Mouse (Mus musculus): ENCODE measurements at regions not wholly inside any gene's neighbourhood (a gene's known extent, or its start where the extent isn't known, plus 50 kb on each side); places are given as distances from the start of the nearest gene placed in this dataset.

DNA sequence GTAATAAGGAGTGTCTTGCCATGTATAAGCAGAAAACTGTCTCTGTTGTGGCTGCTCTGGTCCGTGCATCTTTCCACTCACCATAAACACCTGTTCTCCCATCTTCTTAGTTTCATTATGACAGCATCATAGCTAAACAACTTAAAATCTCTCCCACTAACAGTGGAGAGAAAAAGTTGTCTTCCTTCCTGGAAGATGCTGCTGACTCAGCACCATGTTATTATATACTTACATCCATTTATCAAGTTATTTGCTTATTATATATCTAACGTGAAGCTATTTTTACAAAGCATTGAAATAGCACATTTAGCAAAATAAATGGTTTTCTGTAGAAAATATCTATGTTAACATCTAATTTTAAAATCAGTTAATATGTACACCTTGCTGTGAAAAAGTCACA, 180.3 kb upstream of the Hs3st1 start:
- Histone ChIP-seq H3K36me3 (no peaks in the 10 kb centered on the region), H3K9ac (replicated peaks) (no peak overlapping the region), H3K4me1 (replicated peaks) (no peaks in the 10 kb centered on the region), H3K9me3 (no peaks in the 10 kb centered on the region), H3K4me2 (replicated peaks) (no peak overlapping the region), H3K27ac (no peak overlapping the region), H3K4me3 (replicated peaks) (no peak overlapping the region), H3K27me3 (no peaks in the 10 kb centered on the region)
- ATAC-seq: no peak
- WGBS: 93% methylated on average over 2 of the region's 2 CpGs

DNA sequence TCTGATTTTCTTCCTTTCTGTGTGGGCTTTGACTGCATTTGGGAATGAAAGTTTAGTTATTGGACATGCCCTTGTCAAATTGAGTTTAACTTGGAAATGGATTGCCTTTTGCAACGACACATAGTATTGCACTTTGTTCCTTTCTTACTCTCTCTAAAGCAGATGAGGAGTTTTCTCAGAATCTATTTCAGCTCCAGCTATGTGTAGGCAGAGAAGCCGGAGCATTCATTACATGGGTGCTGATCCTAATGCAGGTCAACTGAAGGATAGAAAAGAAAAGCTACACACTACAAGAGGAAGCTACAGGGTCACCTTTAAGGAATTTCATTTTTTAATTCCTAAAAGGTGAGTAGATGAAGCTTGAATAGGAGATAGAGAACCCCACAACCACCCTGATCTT, 176.6 kb upstream of the Hs3st1 start:
- ATAC-seq: no peak
- no peak overlapping the region for H3K4me3 ChIP-seq (replicated peaks)
- no peaks in the 10 kb centered on the region for H3K4me1 ChIP-seq (replicated peaks)
- no peaks in the 10 kb centered on the region for H3K36me3 ChIP-seq
- no peaks in the 10 kb centered on the region for H3K27me3 ChIP-seq
- H3K27ac ChIP-seq: no peak overlapping the region
- no peak overlapping the region for H3K4me2 ChIP-seq (replicated peaks)
- H3K9me3 ChIP-seq: no peaks in the 10 kb centered on the region
- H3K9ac ChIP-seq (replicated peaks): no peak overlapping the region
- 92% methylated on average over 2 of the region's 2 CpGs for WGBS

DNA sequence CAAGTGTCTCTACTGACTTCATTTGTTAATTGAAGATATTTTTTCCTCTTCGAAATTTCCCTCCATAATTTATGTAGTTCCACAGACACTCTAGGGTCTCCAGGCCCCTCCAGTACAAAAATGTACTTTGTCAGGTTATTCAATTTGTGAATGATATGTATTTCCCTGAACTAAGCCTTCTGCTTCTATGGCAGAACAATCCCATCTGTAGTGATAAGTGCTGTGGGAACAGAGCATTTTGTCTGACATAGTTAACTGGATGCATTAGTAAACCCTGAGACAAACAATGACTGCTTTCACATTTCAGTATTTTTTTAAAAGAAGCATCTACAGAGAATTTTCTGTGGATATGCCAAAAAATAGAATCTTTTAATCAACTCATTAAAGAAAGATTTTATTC, 154.1 kb upstream of the Hs3st1 start:
- H3K4me1 ChIP-seq (replicated peaks): no peaks in the 10 kb centered on the region
- no peak overlapping the region for H3K27ac ChIP-seq
- no peaks in the 10 kb centered on the region for H3K27me3 ChIP-seq
- H3K9me3 ChIP-seq: no peaks in the 10 kb centered on the region
- no peak for ATAC-seq
- no peak overlapping the region for H3K9ac ChIP-seq (replicated peaks)
- H3K4me2 ChIP-seq (replicated peaks): no peak overlapping the region
- WGBS: 81% methylated on average over 1 of the region's 1 CpGs
- H3K36me3 ChIP-seq: no peaks in the 10 kb centered on the region
- H3K4me3 ChIP-seq (replicated peaks): no peak overlapping the region

DNA sequence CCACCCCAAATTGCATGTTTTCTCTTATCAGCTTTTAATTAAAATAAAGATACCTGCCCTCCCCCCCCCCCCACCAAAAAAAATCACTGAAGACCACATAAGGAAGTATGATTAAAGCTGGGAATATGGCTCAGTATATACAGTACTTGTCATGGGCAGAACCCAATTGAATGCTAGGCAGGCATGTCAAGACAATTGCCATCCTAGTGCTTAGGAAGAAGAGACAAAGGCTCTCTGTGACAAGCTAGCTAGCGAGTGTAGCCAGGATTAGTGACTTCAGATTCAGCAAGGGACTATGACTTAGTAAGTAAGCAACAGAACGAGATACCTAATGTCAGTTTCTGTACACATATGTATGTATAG, 116.4 kb upstream of the Hs3st1 start:
- H3K9me3 ChIP-seq: no peaks in the 10 kb centered on the region
- no peak overlapping the region for H3K4me3 ChIP-seq (replicated peaks)
- H3K27ac ChIP-seq: no peak overlapping the region
- no peaks in the 10 kb centered on the region for H3K27me3 ChIP-seq
- no peak overlapping the region for H3K4me2 ChIP-seq (replicated peaks)
- H3K36me3 ChIP-seq: no peaks in the 10 kb centered on the region
- peaks cover 9% of the 10 kb centered on the region for H3K4me1 ChIP-seq (replicated peaks)
- no peak overlapping the region for H3K9ac ChIP-seq (replicated peaks)
- 36% methylated on average over 2 of the region's 2 CpGs for WGBS
- 0 out of 2 replicates have a peak, but pooled peaks have one; percentile 24 for ATAC-seq

DNA sequence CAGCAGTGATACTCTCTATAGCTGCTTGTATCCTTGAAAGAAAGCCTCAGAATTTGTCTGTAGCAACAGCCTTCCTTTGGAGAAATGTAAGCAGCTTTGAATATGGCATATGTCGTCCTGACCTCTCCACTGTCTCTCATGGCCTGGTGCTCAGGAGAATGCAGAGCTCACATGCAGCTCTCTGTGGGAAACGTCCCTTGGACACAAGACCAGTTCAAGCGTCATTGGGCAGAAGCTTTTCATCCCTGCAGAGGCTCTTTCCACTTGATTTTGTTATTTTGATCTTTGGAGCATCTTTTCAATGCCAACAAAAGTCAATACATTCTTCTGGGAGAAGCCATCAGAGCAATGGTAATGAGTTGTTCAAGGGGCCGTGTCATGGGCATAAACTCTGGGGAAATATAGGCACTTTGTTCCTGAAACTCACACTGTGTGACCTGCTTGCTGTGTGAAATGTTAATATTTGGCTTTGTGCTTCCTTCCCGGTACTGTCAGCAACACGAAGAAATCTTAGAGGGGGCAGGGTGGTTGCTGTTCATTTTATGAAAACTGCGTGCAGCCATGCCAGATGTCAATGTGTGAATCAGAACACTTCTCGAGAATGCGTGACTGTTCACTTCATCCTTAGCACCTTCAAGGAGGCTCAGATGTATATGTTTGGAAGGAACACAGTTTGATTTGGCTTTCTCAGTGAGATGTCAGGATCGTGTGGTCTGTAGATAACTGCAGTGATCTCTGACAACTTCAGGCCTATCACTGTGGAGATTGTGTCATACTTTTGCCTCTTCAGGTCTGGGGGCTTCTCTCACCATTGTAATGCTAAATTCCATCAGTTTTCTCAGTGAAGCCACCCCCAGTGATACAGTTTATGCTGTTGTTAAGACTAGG, 115.8 kb upstream of the Hs3st1 start:
- Histone ChIP-seq H3K9ac (replicated peaks) (no peak overlapping the region), H3K4me1 (replicated peaks) (peaks cover 9% of the 10 kb centered on the region), H3K4me3 (replicated peaks) (no peak overlapping the region), H3K36me3 (no peaks in the 10 kb centered on the region), H3K27ac (no peak overlapping the region), H3K9me3 (no peaks in the 10 kb centered on the region), H3K4me2 (replicated peaks) (no peak overlapping the region), H3K27me3 (no peaks in the 10 kb centered on the region)
- 31% methylated on average over 10 of the region's 10 CpGs for WGBS
- ATAC-seq: peak; percentile 82

DNA sequence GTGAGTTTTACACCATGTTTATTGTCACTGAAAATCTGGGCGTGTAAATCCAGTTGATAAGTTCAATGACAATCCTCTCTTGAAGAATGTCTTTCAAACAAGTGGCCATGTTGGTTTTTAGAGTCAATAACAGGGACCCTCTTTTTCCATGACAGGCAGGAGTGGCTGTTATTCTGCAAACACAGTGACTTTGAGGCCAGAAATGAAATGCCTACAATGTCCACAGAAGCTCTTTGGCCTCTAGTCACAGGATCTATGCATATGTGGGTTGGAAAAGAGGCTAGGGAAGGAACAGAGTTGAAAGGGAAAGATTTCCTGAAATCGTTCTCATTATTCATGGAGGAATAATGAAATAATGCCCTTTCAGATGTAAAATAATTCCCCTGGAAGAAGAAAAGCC, 101.9 kb upstream of the Hs3st1 start:
- peak overlapping the region; percentile 19 for H3K27ac ChIP-seq

DNA sequence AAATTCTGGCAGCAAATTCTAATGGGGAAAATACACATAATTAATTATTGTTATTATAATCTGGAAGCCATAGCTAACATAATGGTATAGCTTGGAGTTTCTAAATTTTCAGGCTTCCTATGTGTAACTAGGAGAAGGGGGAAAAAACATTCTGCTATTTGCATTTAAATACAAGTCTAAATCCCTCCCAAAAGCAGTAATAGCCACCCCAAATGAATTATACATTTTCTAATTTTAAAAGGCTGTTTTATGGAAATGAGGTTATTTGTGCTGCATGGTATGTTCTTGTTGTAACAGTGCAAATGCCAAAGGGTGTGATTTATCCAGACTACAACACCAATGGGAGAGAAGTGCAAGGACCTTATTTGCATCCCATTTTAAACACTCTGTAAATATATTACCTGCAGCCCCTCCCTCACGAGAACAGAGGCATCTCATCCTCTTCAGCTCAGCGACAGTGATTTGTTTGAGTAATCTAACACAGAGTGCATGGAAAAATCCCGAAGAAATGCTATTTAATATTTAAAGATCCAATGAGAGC, 101.4 kb upstream of the Hs3st1 start:
- no peaks in the 10 kb centered on the region for H3K27me3 ChIP-seq
- no peak overlapping the region for H3K4me2 ChIP-seq (replicated peaks)
- H3K36me3 ChIP-seq: no peaks in the 10 kb centered on the region
- peak; percentile 86 for ATAC-seq
- peak overlapping the region; percentile 49 for H3K27ac ChIP-seq
- peaks cover 14% of the 10 kb centered on the region for H3K4me1 ChIP-seq (replicated peaks)
- H3K9me3 ChIP-seq: no peaks in the 10 kb centered on the region
- H3K9ac ChIP-seq (replicated peaks): no peak overlapping the region
- H3K4me3 ChIP-seq (replicated peaks): no peak overlapping the region
- WGBS: 33% methylated on average over 3 of the region's 3 CpGs

More for the DNA sequence above, 101.9 kb upstream of the Hs3st1 start:
- Histone ChIP-seq H3K9me3 (no peaks in the 10 kb centered on the region), H3K4me3 (replicated peaks) (no peak overlapping the region), H3K27me3 (no peaks in the 10 kb centered on the region), H3K4me2 (replicated peaks) (no peak overlapping the region), H3K4me1 (replicated peaks) (peaks cover 14% of the 10 kb centered on the region), H3K36me3 (no peaks in the 10 kb centered on the region), H3K9ac (replicated peaks) (no peak overlapping the region)
- WGBS: 34% methylated on average over 2 of the region's 2 CpGs
- peak; percentile 61 for ATAC-seq

DNA sequence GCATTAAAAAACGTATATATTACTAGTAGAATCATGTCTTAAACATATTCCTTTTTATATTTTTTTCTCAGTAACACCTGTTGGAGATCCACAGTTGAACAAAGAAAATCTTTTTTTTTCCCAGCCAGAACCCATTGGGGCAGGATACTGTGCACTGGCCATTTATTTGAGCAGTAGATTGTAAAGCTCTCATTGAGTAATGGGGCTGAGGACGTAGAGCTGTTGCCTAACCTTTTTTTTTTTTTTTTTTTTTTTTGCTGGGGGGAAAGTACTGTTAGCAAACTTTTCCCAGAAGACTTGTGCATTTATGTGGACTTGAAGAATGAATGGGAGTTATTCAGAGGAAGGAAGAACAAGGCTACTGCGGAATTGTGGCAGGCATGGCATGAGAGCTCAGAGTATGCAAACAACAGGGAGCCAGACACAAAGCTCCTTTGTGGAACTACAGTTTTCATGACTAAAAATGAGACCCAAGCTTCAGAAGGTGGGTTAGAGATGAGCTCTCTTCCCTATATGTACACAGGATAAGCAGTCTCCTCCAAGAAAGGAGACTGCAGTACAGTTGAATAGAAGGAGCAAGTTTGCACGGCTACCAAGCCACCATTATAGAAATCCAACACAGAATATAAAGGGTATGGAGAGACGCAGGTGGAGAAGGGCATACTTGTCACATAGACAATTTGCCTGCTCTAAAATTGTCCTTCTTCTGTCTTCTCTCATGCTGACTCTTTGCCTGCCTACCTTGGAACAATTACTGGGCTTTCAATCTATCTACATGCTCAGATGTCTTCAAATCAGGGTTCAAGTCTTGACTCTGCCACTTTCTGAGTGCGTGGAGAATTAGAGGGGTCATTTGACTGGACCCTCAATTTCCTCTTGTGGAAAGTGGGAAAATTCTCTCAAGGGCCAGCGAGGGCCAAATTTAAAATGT, 100.7 kb upstream of the Hs3st1 start:
- Histone ChIP-seq H3K27me3 (no peaks in the 10 kb centered on the region), H3K9me3 (no peaks in the 10 kb centered on the region), H3K27ac (peak overlapping the region; percentile 49), H3K4me1 (replicated peaks) (peaks cover 14% of the 10 kb centered on the region), H3K36me3 (no peaks in the 10 kb centered on the region), H3K9ac (replicated peaks) (no peak overlapping the region), H3K4me3 (replicated peaks) (no peak overlapping the region), H3K4me2 (replicated peaks) (no peak overlapping the region)
- ATAC-seq: peak; percentile 40
- 53% methylated on average over 7 of the region's 7 CpGs for WGBS

DNA sequence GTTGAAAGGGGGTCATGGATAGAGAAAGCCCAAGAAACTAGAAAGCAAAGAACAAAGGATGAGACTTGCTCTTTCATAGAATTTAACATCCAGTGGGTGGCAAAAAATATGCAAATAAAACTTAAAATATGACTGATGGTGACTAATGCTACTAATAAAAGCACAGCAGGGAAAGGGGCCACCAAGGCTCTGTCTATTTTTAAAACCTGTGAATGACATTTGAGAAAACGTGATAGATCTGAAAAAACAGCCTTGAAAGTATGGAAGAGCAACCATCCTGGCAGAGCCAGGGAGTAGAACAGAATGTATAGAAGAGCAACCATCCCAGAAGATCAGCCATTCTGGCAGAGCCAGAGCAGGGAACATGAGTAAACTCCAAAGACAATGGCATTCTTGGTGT, 91.9 kb upstream of the Hs3st1 start:
- H3K4me1 ChIP-seq (replicated peaks): no peaks in the 10 kb centered on the region
- 22% methylated on average over 1 of the region's 1 CpGs for WGBS
- H3K9me3 ChIP-seq: no peaks in the 10 kb centered on the region
- ATAC-seq: no peak
- H3K4me3 ChIP-seq (replicated peaks): no peak overlapping the region
- H3K9ac ChIP-seq (replicated peaks): no peak overlapping the region
- no peak overlapping the region for H3K27ac ChIP-seq
- no peaks in the 10 kb centered on the region for H3K27me3 ChIP-seq
- H3K4me2 ChIP-seq (replicated peaks): no peak overlapping the region
- H3K36me3 ChIP-seq: no peaks in the 10 kb centered on the region

DNA sequence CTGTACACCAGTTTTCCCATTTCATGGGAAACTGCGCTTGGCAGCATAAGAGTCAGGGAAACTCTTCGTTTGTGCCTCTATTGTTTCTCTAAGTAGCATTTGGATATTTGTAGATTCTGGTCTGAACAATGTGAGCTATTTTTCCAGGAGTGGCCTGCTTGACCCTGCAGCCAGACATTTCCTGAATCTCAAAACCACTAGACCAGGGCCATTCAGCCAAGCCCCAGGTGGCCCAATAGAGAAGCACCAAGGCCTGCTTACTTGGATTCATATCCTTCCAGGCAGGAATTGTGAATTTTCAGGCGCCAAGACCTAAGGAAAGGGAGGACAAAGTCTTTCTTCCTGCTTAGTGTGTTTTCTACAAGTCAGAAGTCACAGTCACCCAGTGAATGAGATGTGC, 85.9 kb upstream of the Hs3st1 start:
- no peak for ATAC-seq
- H3K4me3 ChIP-seq (replicated peaks): no peak overlapping the region
- H3K27ac ChIP-seq: no peak overlapping the region
- H3K4me1 ChIP-seq (replicated peaks): no peaks in the 10 kb centered on the region
- no peaks in the 10 kb centered on the region for H3K9me3 ChIP-seq
- no peaks in the 10 kb centered on the region for H3K36me3 ChIP-seq
- H3K9ac ChIP-seq (replicated peaks): no peak overlapping the region
- H3K27me3 ChIP-seq: no peaks in the 10 kb centered on the region
- no peak overlapping the region for H3K4me2 ChIP-seq (replicated peaks)
- WGBS: 50% methylated on average over 3 of the region's 3 CpGs

DNA sequence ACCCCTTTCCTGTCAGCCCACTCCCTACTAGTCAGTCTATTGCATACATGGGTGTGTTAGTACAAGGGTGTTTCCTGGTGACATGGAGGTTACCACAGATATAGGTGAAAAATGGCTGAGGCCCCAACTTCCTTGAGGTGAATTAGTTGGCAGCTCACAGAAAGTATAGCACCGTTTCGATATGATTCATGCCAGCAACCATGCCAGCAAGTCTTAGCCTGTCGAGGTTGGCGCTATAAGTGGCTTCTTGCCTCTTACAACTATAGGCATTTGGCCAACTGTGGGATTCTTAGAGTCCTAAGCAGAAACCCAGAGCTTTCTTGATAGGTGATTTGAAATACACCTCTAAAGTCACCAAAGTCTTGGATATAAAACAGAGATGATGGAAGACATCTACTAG, 85.3 kb upstream of the Hs3st1 start:
- Histone ChIP-seq H3K9me3 (no peaks in the 10 kb centered on the region), H3K27ac (no peak overlapping the region), H3K4me2 (replicated peaks) (no peak overlapping the region), H3K9ac (replicated peaks) (no peak overlapping the region), H3K4me3 (replicated peaks) (no peak overlapping the region), H3K4me1 (replicated peaks) (no peaks in the 10 kb centered on the region), H3K27me3 (no peaks in the 10 kb centered on the region), H3K36me3 (no peaks in the 10 kb centered on the region)
- WGBS: 91% methylated on average over 4 of the region's 4 CpGs
- no peak for ATAC-seq

DNA sequence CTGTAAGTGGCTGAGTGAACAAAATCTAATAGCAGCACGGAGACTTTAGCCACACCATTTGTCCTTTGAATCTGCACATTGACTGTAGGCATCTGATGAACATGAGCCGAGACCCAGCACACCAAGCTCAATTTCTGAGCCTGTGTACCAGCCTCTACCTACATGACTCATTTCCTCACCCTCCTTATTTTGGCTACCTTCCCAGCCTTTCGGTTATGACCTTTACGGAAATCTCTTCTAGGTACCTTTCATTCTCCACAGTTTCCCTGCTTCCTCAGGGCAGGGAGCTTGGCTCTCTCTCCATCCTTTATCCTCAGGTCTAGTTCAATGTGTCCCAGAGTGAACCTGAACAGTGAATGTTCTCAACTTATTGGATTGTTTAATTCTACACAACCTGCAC, 77.3 kb upstream of the Hs3st1 start:
- 89% methylated on average over 4 of the region's 4 CpGs for WGBS
- no peaks in the 10 kb centered on the region for H3K9me3 ChIP-seq
- no peaks in the 10 kb centered on the region for H3K4me1 ChIP-seq (replicated peaks)
- H3K27me3 ChIP-seq: no peaks in the 10 kb centered on the region
- H3K4me2 ChIP-seq (replicated peaks): no peak overlapping the region
- no peak for ATAC-seq
- no peak overlapping the region for H3K9ac ChIP-seq (replicated peaks)
- H3K36me3 ChIP-seq: no peaks in the 10 kb centered on the region
- no peak overlapping the region for H3K4me3 ChIP-seq (replicated peaks)
- H3K27ac ChIP-seq: no peak overlapping the region
